Mouse (Mus musculus): ENCODE measurements around the gene Zfp280d.

Gene Zfp280d

DNA sequence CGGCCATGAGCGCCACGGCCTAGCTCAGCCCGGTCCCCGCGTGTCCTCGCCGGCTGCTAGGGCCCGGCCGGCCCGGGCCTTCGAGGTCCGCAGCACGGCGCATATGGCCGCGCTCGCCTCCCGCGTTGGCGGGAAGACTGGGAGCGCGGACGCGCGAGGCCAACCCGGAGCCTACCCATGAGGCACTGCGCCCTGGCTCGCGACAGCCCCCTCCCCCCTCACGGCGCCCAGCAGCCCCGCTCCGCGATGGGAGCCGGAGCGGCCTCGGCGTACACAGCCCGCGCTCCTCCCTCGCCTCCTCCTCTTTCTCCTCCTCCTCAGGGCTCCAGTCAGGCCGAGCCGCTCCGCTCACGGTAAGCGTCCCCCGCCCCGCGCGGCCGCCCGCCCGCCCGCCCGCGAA, at the start of gene Zfp280d:
Zfp280d (plus strand) TSS at position 184 of the 400 bp plus-strand sequence.
- in situ Hi-C loops (cut with MboI, MseI): no loop called here

DNA sequence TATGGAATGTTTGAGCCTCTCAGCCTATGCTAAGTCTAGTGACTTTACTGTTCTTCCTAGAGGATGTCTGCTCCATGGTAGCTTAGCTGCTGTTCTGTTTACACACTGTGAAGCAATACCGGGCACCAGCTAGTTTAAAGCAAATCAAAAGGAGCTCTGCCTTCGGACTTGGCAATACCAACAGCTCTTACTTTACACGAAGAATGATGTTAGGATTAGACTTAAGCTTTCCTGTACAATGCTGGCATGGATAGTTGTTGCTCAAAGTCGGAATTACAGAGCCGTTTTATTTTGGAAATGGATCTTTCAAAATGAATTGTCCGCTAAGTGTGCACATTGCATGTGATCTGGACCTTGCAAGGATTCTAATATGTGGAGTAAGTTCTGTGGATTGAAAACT, 48.1 kb upstream of the Zfp280d start:
- in situ Hi-C loops (cut with MboI, MseI): no loop called here

DNA sequence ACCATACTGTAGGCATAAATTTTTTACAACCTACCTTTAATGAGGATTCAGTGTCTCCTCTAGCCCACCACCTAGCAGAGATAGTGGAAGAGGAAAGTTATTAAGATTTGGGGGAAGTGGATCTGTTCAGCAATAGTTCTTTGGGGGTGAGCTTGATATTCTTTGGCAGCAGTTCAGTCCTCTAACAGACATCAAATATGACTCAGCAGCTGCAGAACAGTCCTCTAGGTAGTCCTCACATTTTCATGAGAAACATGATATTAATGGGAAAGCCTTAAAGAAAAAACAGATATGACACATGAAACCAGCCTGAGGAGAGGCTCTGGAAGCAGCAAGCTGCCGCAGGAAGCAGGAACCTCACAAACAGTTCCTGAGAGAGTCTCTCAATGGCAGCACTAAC, 22.0 kb upstream of the Zfp280d start:
- in situ Hi-C loops (cut with MboI, MseI): no loop called here

DNA sequence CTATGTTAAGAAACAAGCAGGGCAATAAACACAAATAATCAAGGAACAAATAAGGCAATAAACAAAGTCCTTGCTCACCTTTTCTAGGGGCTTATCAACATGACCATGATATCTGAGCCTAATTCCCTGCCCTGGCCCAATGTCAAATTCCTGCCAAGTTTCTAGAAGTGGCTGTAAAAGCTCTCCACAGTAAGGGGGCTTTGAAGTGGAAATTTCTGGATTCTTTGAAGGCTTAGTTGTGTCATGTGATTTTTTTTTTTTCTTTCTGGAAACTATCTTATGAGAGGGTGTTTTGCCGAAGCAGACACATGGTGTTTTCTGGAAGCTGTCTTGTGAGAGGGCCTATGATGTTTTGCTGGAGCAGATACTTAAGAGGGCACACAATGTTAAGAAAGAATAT, 19.4 kb upstream of the Zfp280d start:
- in situ Hi-C loops (cut with MboI, MseI): no loop called here

DNA sequence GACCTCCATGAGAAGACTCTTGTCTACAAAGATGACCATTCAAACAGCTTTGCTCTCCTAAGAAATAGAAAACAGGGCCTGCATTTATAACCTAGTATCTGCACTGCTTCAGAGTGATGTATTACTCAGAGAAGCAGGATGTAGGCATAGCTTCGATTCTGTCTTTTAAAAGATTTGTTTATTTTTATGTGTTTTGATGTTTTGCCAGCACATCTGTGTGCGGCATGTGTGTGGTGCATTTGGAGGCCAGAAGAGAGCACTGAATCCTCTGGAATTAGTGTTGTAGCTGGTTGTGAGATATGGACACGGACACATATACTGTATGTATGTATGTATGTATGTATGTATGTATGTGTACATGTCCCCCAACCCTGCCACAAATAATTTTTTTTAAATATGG, 18.0 kb upstream of the Zfp280d start:
- in situ Hi-C loops (cut with MboI, MseI): no loop called here

DNA sequence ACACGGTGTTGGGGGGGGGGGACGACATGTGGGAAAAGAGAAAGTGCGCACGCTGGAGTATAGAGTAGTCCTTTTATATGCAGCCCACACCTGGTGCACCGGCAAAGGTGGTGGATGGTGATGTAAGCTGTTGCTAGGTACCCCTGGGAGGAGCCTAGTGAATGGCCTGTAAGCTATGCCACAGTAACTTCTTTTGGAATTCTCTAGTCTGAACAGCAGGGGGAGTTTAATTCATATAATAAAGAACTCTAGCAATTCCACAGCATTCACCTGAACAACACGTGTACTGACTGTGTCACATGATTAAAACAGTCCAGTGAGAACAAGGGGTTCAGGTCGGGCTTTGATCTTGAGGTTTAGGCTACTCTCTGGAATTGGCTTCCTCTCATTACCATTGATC, 14.3 kb upstream of the Zfp280d start:
- in situ Hi-C loops (cut with MboI, MseI): no loop called here

DNA sequence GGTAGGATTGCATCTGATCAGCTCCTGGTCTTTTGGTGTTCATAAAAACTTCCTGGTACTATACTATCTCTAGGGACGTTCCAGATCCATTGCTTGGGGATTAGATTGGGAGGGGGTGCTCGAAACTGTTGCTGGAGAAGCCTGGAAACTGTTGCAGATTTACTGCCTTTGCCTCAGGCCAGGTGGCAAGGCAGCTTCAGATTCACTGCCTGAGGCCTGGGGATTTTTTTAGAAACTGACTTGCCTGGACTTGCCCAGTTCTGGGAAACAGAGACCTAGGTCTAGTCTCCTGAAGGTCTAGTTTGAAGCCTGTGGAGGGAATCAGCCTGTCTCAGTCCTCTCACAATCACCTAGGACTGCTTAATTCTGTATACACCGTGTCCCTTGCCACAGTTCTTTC, 9.8 kb upstream of the Zfp280d start:
- in situ Hi-C loops (cut with MboI, MseI): no loop called here

DNA sequence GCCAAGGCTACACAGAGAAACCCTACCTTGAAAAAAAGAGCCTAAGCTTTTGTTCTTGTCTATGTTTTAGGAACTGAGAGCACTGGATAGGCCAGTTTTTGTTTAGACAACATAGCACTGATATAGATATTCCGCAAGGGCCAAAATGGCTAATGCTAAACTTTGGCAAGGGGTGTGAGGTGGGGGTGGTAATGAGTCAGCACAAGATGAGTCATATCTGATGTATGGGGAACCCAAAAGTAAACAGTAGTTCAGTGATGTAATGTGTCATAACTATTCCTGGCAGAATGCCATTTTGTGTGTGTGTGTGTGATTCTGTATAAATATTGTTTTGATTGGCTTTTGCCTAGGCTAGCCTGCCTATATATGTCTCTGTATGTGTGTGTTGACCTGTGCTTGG, 4.5 kb upstream of the Zfp280d start:
- in situ Hi-C loops (cut with MboI, MseI): no loop called here

DNA sequence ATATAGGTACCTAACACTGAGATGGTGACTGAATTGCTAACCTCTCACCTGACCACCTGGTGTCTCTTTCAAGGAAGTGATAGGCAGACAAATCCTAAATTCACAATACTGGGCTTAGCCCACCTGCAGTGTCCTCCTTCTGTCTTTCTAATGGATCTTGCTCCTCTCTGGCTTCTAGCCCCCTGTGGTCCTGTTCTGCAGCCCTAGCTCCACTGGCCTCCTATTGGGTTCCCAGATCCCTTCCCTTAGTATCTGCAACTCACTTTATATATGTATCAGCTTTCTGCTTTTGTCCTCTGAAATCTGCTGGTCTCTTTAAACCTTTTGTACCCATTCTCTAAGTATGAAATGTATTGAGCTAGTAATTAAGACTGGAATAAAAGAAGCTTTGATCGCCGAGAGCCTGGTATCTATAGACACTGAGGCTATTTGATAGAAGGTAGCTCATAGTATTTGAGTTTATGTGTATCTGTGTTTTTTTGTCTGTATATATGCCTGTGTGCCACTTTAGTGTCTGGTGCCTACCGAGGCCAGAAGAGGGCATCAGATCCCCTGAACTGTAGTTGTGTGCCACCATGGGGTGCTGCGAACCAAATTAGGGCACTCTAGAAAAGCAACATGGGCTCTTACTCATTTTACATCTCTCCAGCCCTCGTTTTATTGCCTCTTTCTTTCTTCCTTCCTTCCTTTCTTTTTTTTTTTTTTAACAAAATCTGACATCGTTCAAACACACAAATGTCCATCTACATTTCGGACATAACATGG, 832 bp upstream of the Zfp280d start:
- in situ Hi-C loops (cut with MboI, MseI): no loop called here

DNA sequence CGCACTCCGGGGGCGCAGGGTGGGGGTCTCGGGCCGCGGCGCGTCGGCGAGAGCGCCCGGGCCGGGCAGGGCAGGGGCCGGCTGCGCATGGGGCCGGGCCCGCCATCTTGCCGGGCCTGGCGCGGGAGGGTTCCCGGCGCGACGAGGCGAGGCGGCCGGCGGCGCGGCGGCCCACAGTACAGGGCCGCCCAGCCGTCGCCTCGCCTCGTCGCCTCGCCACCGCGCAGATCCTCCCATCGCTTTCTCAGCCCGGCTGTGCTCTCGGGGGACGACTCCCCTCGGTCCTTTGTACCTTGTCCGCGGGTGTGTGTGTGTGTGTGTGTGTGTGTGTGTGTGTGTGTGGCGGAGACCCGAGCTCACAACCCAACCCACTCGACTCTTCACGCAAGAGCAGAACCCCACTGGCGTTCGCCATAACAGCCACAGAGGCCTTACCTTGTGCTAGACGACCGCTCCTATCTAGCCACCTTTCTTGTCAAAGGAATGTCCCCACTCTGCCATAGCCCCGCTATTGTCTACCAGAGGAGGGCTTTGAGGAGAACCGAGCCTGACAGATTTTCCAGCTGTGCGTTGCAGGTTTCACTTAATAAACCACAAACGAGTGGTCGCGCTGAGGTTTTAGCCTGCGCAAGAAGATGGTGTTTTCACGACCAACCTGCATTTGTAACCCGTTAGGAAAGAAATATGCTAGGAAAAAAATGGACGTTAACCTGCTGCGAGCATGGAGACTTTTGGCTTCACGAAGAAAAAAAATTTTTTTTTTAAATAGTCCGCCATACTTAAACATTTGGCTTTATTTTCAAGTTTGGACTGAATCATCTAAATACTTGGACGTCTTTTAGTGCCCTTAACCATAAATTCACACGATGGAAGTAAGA, 680 bp downstream of the Zfp280d start:
- in situ Hi-C loops (cut with MboI, MseI): no loop called here

DNA sequence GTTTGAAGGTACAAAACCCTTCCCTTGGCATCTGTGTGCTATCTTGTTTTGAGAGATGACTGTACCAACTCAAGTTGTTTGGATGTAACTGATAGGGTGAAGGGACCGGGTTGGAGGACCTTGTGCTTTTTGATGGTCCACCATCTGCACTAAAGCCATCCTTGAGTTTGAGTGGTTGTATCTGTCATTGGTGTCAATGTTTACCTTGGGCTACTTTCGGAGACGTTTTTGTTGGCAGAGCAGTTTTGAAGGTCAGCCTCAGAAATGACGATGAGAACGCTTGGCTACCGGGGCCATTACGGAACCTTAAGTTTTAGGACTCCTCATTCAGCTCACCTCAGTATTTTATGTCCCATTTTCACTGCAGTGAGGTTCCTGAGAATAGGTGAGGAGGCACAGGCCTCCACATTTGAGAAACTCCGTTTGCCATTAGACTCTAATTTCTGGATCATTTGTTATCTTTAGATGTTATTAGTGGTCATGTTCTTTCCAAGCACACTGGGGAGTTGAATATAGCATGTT, 1.4 kb downstream of the Zfp280d start:
- in situ Hi-C loops (cut with MboI, MseI): no loop called here

DNA sequence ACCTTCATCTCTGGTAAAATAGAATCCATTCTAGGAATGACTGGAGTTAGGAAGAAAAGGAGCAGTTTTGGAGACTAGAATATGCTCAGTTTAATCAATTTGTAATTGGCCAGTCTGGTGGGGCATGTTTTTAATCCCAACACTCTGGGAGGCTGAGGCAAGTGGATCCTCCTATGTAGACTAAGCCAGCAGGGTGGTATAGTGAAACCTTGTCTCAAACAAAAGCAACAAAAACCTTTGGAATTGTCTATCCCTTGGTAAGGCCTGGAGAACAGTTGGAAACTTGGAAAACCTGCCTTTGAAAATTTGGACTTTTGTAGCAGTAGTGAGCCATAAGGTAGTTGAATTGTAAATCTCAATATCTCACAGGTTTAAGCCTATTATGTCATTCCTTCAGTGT, 2.3 kb downstream of the Zfp280d start:
- in situ Hi-C loops (cut with MboI, MseI): no loop called here

DNA sequence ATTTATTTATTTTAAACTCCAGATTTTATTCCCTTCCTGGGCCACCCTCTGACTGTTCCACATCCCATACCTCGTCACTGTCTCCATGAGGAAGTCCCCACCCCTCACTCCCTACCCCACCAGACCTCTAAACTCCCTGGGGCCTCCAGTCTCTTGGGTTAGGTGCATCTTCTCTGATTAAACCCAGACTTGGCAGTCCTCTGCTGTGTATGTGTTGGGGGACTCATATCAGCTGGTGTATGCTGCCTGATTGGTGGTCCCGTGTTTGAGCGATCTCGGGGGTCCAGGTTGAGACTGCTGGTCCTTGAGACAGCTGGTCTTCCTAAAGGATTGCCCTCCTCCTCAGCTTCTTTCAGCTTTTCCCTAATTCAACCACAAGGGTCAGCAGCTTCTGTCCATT, 5.3 kb downstream of the Zfp280d start:
- in situ Hi-C loops (cut with MboI, MseI): no loop called here

DNA sequence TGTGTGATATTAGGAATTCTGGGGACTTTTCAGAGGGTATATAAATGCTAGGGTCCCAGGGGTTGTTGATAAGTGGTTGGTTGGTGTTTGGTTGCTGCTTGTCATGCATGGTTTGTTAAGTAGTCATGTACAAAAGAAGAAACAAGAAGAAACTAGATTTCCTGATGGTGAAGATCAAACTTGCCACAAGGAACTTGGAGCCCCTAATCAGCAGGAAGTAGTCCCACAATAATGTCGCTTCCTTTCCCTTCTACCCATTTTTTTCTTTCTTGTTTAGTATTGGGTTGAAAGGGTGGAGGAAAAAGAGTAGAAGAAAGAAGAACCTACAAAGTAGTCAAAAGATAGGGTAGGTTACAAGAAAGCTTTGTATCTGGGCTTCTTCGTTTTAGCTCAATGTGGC, 13.0 kb downstream of the Zfp280d start:
- in situ Hi-C loops (cut with MboI, MseI): no loop called here

DNA sequence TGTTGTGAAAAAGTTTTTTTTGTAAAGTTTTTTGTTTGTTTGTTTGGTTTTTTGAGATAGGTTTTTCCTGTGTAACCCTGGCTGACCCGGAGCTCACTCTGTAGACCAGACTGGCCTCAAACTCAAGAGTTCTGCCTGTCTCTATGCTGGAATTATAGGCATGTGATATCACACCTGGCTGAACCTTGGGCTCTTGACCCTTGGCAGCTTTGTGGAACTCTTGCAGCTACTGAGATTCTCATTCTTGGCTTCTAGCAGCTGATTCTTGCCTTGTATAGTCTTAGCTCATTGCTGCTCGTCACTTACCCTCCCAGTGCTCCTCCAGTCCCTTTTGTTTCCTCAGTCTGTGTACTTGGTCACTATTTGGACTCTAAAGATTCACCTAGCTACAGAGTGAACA, 13.6 kb downstream of the Zfp280d start:
- in situ Hi-C loops (cut with MboI, MseI): no loop called here

DNA sequence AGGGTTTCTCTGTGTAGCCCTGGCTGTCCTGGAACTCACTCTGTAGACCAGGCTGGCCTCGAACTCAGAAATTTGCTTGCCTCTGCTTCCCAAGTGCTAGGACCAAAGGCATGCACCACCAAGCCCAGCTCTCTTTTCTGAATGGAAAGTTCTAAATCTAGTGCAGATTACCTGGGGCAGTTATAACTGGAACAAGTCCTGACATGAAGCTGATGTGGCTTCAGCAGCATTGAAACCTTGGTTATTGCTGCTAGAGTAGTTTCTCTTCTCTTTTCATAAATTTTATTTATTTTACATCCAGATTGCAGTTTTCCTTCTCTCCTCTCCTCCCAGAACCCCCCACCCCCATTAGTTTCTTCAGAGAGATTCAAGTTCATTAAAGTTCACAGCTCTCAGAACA, 14.4 kb downstream of the Zfp280d start:
- in situ Hi-C loops (cut with MboI, MseI): no loop called here

DNA sequence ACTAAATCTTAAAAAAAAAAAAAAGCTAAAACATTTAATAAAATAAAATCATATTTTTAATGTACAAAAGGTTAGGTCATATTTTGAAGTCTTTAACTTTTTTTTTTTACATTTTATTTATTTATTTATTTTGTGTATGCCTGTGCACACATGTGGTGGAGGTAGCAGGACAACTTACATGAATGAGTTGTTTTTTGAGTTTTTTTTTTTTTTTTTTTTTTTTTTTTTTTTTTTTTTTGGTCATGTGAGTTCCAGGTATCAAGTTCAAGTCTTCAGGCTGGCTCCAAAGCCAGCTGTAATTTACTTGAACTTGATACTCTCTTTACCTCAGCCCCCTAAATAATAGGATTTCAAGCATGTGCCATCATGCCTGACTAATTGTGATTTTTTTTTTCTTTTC, 19.4 kb downstream of the Zfp280d start:
- in situ Hi-C loops (cut with MboI, MseI): no loop called here

DNA sequence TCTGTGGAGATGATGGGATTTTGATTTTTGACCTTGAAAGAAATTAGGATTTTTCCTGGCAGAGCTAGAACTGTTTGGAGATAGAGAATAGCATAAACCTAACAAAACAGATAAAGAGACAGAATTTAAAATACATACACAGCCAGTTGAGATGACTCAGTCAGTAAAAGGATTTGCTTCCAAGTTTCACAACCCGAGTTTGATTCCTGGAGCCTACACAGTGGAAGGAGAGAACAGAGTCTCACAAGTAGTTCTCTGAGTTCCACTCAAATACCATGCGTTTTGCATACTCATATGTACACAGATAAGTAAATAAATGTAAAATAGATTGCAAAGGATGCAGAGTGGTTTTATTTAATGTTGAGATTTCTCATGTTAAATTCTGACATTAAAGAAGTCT, 35.1 kb downstream of the Zfp280d start:
- in situ Hi-C loops (cut with MboI, MseI): loop anchor here in 1 of 2 experiments (25.0 kb wide), 1 partner anchor 1747 kb away; no protein-coding TSS in a partner anchor

DNA sequence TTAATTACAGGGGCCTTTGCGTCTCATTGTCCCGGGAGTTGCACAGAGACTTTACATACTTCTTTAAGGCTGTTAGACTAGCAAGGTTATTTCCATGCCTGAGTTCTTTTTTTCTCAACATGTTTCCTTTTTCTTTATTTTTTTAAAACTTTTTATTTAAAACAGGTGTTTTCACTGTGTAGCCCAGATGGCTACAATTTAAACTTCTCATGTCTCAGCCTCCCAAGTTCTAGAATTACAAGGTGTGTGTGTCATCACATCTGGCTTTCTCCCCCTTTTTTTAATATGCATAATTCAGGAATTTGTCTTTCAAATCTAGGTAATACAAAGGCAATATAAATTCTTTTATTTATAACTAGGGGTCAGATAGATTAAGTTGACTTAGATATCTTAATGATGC, 58.6 kb downstream of the Zfp280d start:
- in situ Hi-C loops (cut with MboI, MseI): no loop called here

DNA sequence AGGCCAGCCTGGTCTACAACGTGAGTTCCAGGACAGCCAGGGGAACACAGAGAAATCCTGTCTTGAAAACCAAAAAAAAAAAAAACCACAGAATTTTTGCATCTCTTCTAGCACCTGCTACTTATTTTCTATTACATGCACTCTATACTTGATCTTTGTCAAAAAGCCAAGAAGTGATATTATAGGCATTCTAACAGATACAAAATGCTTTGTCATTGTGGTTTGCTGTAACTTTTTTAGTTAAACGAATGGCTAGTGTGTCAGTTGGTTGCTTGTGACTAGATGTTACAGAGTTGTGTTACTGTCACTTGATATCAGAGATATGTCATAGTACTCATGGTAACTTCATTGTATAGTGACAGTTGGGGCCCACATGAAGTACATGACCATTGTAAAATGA, 61.4 kb downstream of the Zfp280d start:
- in situ Hi-C loops (cut with MboI, MseI): no loop called here

DNA sequence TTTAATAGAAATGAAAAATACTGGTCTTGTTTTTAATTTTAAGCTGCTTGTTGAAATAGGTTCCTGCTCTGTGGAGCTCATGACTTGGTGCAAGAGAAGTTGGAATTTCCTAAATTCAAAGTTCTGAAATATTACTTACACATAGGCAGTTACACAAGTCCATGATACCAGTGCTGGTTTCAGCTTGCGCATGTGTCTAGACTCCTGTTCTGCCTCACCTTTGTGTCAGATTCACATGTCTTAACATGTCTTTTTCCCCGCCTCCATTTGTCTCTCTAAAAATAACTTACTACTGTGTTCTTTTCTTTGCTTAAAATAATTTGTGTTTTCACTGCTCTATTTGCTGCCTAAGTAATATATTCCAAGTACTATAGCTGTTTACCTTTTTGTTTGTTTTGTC, 64.5 kb downstream of the Zfp280d start:
- in situ Hi-C loops (cut with MboI, MseI): no loop called here

DNA sequence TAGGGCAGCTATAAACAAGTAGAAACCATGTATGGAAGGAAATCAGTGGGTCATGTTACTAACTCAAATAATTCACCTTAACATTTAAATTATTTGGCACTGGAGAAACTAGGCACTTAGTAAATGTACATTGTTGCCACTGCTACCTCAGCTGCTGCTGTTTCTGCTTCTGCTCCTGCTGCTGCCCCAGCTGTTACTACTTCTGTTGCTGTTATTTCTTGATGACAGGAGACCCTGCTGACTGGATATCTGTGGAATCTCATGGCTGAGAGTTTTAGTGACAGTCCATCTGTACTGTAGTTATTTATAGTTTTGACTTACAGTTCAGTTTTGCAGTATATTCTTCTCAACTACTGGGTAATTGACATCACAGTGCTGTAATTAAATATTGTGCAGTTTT, 69.2 kb downstream of the Zfp280d start:
- in situ Hi-C loops (cut with MboI, MseI): no loop called here

DNA sequence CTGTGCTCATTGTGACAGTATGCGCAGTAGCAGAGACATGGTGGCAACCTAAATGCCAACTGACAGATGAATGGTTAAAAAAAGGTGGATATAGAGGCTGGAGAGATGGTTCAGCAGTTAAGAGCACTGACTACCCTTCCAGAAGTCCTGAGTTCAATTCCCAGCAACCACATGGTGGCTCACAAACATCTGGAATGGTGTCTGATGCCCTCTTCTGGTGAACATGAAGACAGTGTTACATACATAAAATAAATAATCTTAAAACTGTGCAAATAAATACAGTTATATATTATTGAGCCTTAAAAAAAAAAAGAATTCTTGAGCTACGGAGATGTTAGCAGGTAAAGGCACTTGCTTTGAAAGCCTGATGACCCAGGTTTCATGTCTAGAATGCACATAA, 97.7 kb downstream of the Zfp280d start:
- in situ Hi-C loops (cut with MboI, MseI): no loop called here

Data from T-helper 17 cell (primary cell).